Mouse (Mus musculus) activated CD4-positive, CD25-positive, alpha-beta regulatory T cell, adult 4 months (primary cell): ENCODE results near the gene Gne. TPM values are rescaled to one million over a fixed set of nuclear protein-coding genes. Genes with fewer than 3 reads are reported as not detected.
"Not testable (repeated sequence)": the region's sequence is repeated elsewhere in the genome, so short reads cannot be mapped to it uniquely, and the experiment has no call there.

Experiments
- ATAC-seq: one replicate; pipeline ENCODE4 v1.8.0; 2017
- polyA plus RNA-seq, 2 experiments: library from polyadenylated mRNA; unstranded; fragments of 100-300 nt; shearing (Covaris generic); gene quantifications; one replicate each; pipeline ENCODE4 v1.2.1; 2017

Gne gene
- polyA plus RNA-seq, 2 experiments from 2014 or later = 14.1 to 17.9 TPM

DNA sequence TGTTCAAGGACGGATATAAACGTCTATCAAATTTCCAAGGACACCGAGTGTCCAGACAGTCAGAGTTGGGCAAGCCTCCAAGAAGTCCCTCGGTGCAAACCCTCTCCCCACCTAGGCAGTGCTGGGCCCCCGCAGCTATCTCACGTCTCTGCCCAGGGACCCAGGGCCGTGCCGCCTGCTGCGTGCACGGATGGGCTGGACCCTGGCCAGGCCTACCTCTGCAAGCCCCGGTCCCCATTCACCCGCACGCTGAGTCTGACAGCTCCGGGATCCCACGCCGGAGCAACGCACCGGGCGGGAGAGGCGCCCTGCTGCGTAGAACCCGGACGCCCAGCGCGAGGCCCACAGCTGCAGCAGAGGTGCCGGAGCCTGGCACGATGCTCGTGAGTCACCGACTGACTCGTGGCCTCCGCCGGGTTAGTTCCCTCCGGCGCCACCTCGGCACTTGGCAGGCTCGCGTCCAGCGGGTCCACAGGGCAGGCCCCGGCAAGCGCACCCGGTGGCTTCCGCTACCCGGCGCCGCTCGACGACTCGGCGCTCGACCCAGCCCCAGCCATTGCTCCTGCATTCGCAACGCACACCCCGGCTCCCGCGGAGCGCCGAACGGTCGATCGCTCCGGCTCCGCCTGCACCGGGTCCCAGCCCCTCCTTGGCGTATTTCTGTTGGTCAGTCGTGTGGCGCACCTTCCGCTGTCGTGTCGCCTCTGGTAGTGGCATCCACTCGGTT is 11.7 kb downstream of the Gne start:
- ATAC-seq = peak; percentile 93

DNA sequence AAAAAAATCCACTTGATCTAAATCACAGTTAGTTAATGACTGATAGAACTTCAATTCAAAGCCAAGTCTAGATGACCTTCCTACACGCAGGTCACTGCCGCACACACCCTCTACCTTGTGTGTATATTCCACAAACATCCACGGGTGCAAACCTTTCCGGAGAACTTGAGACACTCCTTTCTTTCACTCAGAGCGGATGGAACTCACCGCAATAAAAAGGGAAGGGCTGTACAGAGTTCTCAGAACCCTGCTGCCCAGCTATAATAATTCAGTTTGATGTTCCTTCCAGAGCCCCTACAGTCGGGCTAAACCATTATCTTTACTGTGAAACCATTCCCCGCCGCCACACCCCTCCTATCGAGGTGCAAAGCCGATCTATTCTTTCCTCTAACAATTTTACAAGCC is 12.2 kb downstream of the Gne start:
- ATAC-seq = peak; percentile 25

GRCm38 (mm10) chr4:44070641-44071040 is 13.3 kb downstream of the Gne start:
- no peak for ATAC-seq

GRCm38 (mm10) chr4:44069411-44069810 is 14.6 kb downstream of the Gne start:
- ATAC-seq = no peak

- no peak for ATAC-seq
Measured at GRCm38 (mm10) chr4:44068736-44069135, 15.2 kb downstream of the Gne start.

DNA sequence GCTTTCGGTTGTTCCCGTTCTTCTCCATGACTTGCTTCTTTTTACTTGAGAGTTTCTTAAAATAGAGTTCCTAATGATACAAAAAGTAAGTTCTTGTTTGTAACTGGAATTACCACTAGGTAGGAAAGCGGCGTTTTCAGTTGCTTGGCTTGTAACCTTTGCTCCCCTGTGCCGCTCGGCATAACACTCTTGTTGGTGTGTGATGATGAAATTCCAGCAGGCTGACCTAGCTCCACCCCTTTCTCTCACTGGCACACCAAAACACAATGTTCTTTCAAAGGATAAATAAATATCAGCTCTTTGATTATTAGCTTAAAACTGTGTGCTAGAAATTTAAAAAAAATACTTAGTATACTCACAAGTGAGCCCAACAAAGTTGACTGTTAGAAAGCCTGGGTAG is 17.1 kb downstream of the Gne start:
- ATAC-seq = no peak

DNA sequence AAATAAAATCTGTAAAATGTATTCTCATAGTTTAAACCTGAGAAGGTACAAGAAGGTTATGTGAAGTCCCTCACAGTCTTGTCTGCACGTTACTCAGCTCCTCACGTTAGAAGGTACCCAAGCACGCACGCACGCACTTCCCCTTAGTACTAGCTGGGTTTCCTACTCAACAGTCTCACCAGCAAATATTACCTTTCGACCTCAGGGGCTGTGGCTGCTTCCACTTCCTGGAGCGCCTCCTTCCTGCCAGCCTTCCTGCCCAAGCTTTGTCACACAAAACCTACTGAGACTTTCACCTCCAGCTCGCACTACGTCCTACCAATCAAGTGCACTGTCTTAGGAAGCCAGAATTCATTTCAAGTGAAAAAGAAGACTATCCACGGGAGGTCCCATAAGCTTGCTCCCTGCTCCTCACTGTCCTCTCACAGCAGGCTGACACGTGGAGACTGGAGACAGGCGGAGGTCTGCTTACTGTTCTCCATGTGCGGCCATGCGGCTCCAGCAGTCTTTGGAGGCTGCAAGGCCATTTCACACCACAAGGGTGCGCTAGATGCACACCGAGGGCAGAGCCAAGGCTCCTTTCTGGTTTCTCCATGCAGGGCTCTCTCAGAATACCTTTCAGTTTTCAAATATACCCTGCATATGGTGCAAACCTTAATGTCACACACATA is 18.5 kb downstream of the Gne start:
- ATAC-seq = peak; percentile 98

DNA sequence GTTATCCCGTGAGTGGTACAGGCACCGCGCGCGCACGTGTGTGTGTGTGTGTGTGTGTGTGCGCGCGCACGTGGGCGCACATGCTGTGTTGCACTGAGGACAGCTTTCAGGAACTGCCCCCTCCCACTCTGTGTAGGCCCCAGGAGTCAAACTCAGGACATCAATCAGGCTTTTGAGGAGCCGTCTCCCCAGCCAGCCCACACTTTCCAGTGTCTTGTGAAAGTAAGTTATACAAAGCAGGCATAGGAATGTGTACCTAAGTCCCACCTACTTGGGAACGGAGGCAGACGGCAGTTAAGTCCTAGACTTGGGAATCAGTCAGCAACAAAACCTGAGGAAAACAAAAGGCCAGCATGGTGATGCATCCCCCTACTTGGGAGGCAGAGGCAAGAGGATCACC is 21.2 kb downstream of the Gne start:
- ATAC-seq = no peak

GRCm38 (mm10) chr4:44062062-44062461 is 21.9 kb downstream of the Gne start:
- ATAC-seq = no peak

DNA sequence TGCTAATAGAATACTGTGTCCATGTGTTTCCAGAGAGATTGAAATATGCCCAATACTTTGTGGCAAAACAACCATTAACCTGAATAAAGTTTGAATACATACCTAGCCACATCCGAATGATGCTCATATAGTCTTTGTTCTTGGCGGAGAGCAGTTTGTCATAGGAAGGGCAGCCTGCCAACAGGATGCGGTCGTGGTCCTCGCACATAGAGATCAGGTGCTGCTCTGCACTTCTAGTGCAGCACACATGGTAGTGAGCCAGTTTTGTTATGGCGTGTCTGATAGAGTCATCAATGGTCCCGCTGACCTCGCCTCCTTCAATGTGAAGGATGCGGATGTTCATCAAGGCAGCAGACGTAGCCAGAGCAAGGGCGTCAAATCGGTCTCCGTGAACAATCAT is 24.3 kb downstream of the Gne start:
- peak; percentile 92 for ATAC-seq

DNA sequence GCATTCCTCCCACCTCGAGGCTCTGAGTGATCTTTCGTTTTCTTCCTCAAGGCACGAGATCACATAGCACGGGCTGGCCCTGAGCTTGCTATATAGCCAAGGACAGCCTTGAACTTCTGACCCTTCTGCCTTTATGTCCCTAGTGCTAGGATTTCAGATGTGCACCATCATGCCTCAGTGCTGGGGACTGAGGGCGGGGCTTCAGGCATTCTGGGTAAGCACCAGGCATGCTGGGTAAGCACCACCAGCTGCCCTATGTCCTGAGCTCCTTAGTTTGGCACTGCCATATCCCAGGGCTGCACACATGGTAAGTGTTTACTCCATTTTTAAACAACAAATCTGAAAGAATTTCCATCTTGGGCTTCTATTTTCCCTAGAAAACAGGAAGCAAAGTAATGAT is 34.2 kb downstream of the Gne start:
- ATAC-seq = no peak

DNA sequence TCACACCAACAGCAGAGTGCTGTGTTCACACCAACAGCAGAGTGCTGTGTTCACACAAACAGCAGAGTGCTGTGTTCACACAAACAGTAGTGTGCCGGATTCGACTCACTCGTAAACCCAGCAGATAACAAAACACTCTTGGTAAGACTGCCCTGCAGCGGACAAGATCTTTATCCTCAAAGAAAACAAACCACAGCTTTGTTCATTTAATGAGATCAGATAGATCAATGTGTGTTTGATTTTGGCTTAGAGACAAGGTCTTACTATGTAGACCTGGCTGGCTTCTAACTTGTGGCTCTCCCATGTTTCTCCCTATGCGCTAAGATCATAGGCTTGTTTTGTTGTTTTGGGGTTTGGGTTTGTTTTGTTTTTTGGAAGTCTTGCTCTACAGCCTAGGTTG is 37.9 kb downstream of the Gne start:
- ATAC-seq = peak; percentile 21

DNA sequence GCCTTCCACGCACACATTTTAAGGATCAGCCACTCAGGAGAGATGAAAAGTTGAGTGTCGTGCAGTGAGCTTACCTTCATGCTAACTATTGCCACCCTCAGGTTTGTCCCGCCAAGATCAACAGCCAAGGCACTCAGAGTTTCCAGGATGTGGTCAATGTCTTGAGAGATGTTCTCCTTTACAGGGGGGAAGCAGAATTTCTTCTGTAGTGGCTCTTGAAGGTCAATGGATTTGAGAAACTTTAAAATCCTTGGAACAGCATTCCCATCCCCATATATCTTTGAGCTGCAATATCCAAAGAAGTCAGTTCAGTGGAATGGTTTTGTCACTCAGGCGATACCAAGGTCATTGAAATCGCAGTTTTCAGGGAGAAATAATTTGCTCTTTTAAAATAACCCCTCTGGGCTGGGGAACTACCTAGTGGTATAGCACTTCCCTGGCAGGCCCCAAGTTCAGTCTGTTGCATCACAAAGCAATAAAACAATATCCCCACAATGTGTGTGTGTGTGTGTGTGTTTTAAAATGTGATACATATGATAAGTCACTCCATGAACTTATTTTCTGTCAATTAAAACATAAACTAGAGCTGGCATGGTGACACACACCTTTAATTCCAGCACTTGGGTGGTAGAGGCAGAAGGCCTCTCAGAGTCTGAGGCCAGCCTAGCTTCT is 39.2 kb downstream of the Gne start:
- ATAC-seq = peak; percentile 83

DNA sequence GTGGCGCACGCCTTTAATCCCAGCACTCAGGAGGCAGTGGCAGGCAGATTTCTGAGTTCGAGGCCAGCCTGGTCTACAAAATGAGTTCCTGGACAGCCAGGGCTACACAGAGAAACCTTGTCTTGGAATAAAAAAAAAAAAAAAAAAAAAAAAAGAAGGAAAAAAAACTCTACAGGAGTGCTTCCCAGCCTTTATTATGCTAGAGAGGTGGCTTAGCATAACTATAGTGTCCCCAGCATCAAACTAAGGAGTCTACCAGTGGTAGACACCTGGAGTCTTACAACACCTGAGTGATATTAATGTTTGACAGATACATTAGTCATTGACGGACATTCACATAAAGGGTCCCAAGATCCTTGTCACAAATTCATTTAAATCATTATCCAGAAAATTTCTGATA is 40.8 kb downstream of the Gne start:
- not testable (repeated sequence) for ATAC-seq

DNA sequence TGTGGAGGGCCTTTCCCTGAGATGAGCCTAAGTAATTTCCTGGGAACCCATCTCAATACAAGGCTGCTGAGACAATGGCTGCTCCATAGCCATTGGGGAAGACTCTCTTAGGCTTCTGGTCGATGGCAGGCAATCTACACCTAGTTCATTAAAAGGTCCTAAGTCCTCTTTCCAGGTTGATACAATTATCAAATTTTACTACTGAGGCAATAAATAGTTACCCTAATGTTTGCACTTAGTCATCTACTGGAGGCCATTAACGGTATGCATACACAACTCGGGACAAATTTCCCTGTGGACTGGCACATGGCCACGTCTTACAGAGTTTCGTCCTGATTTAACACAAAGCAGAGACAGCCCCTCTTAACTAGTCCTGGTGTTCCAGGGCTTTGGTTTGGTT is 41.5 kb downstream of the Gne start:
- no peak for ATAC-seq

DNA sequence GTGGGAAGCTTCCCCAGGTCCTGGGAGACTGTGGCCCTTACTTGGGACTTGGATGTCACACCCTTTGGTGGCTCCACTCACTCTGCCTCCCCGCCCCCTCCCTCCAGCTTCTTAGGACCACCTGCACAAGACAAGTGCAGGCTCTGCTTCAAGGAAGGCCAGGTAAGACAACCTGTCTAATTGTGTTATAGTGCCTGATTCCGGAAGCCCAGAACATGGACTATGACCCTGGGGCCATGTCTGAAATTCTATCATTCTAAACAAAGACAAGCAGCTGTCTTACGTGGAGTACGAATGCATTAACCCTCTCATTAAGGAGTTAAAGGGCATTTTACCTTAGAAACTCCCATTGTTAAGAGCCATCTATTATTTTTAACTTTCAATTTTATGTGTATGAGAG is 43.2 kb downstream of the Gne start:
- no peak for ATAC-seq

GRCm38 (mm10) chr4:44036455-44036854 is 47.5 kb downstream of the Gne start:
- no peak for ATAC-seq

DNA sequence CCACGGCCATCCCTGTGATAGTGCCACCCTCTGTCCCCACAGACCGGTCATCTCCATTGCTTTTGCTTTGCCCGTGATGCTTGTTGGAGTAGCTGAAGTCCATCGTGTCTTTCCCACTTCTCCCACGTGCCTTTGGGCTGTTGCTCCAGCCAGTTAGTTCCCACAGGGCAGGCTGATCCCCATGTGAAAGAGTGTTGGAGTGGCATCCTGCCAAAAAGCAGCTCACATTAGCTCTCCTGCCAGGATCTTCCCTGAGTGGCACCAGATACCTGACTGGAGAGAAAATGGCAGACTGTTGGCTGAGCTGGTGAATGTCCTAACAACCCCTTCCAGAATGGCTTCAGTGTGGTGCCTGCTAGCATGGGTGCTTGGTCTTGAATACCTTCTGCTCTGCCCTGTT is 52.5 kb downstream of the Gne start:
- ATAC-seq = no peak

- ATAC-seq = no peak
Measured at GRCm38 (mm10) chr4:44029661-44030066, 54.3 kb downstream of the Gne start.

GRCm38 (mm10) chr4:44028303-44029135 is 55.5 kb downstream of the Gne start:
- ATAC-seq = no peak

GRCm38 (mm10) chr4:44025570-44025969 is 58.4 kb downstream of the Gne start:
- no peak for ATAC-seq

GRCm38 (mm10) chr4:44024241-44024640 is 59.7 kb downstream of the Gne start:
- ATAC-seq = no peak

DNA sequence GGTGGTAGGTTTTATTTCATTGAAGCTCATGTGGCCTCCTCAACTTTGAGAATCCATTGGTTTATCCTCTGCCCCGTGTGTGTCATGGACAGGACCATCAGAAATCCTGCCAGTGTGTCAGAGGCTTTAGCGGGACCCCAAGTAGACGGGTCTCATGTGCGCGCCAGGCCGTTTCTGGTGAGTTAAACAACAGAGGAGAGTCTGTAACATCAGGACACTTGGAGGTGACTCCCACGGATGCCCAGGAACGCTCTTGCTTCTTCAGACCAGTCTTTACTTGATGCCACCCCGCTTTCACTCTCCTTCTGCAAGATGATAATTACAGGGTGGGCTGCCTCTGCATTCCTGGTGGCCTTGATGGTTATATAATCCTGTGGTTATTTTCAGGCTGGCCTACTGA is 60.3 kb downstream of the Gne start:
- no peak for ATAC-seq
